Mouse (Mus musculus) ovary, postnatal 36 days (tissue): ENCODE measurements around the gene Cfap44.

Experiments used
- DNase-seq: peaks from one replicate; pipeline ENCODE4 v3.0.0; 2022; ENCODE audit warnings: low spot score, mixed read lengths

The Cfap44 gene

DNA sequence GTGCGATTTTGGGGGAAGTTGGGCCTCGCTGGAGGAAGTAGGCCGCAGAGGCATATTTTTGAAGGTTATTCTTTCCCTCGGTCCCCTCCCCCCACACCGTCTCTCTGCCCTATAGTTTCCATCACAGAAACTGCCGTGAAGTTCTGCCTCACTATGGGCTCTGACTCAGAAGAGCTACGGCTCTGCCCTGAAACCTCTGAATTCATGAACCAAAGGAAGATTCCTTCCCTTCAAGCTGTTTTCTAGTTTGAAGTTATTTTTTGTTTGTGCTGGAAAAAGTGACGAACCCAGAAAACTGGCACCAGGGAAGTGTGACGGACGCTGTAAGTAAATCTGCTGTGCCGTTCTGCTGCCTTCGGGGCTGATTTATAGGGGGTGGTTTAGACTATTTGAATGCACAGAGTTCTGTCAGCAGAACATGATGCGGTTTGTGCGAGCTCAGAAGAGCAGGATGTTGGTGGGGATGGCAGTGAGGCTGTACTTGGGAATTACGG, 102.4 kb downstream of the Cfap44 start:
- no peak for DNase-seq

DNA sequence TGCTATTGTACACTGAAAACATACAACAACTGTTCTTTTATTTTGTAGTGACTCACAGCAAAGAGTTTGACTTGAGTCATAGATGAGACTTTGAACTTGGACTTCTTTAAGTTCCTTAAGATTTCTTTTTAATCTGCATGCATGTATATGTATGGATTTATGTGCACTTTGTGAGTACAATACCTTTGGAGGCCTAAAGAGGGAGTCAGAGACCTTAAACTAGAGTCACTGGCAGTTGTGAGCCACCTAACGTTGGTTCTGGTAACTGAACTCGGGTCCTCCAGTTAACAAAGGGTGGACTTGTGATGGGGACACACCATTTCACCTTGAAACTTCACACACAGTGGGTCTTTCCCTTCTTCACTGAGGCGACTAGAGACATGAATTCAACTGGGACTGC, 103.9 kb downstream of the Cfap44 start:
- no peak for DNase-seq

DNA sequence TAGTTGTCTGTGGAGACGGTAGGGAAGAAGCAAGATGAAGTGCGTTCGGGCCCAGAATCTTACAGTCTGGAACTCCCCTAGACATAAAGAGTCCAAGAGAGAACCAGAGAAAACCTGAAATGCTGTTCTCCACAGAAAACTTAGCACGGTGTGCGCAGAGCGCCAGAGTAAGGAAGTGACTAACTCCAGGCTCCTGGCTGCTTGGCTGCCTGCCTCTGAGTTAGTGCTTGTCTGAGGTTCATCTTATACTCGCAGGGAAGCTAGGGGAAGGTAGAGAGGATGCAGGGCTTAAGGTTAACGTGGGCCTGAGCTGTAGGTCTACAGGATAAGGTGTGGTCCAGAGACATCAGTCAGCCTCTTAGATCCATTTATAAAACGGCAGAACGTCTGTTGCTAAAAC, 107.2 kb downstream of the Cfap44 start:
- no peak for DNase-seq

DNA sequence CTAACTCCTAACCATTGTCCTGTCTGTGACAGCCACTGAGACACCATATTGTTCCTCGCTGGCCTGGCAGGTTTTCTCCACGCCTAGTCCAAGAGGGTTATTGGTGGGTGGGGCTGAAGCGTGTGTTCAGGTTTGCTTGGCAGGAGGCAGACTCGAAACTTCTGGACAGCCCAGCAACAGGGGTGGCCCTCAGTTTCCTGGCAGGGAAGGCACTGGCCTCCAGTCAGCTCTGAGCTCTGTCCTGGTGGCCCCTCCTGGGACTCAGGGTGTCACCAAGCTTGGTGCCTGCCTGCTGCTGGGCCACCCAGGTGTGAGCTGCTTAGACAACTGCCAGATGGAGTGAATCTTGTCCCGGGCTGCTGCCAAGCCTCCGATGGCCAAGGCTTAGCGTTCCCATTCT, 107.7 kb downstream of the Cfap44 start:
- no peak for DNase-seq

DNA sequence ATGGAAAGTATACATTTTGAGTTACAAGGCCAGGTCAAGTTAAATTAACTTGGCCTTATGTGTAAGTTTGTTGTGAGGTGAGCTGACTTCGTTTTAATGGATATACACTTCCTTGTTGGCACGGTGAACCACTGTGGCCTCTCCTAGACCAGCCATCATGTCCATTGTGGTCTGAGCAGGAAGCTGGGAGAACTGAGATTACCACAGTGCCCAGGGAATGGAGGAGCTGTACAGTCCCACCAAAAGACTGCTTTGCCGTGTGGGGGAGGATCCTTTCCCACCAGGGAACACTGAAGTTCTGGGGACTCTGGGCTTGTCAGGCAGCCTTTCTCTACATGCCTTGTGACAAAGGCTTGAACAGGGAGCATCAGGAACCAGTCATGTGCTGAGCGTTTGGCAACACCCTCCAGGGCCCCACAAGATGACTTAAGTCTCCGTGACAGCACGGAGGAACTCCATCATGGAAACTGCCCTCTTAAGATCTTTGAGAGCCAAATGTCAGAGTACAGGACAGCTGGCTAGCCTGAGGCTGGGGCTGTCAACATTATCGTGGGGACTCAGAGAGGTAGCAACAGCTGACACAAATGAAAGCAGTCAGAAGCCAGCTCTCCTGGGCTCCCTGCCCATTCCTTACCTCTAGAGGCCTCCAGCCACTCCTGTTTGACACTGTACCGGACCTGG, 108.4 kb downstream of the Cfap44 start:
- DNase-seq, result no peak

DNA sequence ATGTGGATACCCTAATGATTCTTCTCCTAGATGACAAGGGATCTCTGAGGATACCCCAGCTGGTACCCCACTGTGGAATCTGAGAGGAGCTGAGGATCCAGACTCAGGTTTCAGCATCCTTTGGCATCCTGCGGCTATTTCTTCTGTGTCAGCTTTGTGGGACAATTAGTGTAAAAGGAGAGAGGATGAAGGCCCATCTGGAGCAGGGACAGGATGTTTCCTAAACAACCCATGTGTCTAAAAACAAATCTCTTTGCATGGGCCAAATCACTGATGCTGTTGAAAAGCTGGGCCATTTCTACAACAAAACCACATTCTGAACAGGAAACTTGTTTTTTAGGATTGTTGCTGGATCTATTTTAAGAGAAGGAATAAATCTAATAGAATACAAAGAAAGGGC, 110.6 kb downstream of the Cfap44 start:
- DNase-seq, result no peak

DNA sequence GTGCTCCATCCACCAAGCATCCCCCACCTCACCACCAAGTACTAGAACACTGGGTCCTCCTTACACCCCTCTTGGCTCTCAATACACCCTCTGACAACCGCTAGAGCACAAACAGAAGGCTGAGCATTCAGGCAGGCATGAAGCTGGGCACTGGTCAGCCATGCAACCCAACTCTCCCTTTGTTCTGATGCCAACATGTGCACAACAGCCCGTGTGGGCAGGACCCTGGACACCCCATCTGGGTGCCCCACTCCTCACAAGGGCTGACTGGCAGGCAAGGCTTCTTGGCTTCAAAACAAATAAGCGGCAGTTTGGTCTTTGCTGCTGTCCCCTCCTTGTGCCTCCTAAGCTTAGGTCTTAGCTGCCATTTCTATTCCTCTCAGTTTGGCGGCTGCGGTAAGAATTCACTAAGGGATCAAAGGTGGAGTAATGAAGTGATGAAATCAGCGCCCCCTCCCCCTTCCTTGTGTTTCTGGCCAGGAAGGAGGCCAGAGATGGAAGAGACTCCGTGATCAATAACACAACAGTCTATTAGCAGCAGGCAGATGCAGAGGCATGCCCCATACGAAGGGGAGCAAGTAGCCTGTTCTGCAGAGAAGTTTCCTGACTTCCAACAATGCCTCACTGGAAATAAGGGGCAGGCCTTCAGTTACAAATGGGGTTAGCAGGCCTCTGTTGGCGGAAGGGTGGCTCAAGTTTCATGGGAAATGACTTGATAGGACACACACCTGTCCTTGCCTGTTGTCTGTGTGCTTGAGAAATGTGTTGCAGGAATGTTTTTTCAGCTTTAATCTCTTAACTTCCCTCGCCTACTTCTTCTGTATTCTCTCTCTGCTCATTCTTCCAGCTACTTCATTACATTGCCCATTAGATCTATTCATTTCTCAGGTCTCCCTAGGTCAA, 112.7 kb downstream of the Cfap44 start:
- DNase-seq, result no peak

DNA sequence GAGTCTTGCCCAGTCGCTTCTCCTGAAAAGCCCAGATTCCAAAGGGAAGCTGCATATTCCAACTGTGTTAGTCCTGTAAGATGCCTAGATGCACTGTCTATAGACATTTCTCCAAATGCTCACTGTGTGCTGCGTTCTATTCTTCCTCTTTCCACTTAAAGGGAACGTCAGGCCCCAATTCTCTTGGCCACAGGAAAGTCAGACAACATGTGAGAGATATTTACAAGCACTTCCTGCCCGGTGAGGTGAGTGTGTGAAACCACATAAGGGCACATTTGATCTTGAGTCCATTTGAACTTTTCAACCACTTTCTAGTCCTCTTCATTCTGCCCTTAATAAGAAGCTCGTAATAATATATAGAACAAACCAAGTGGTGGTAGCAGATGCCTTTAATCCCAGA, 113.4 kb downstream of the Cfap44 start:
- no peak for DNase-seq

DNA sequence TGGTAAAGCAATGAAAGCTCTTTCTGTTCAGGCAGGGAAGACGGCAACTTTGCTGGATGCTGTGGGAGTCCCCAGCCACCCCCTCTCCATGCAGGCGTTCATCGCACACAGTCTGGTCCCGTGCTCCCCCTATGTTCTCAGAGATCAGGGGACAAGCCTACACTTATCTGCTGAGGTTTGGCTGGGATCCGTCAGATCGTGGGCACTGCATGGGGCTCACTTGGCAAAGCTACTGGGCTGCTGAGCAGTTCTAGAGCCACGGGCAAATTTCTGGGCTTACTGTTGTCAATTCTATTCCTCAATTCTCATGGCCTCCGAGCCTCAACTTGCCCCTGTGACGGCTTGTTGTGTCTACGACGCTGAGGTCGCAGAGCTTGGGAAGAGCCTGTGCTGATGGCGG, 114.2 kb downstream of the Cfap44 start:
- no peak for DNase-seq

DNA sequence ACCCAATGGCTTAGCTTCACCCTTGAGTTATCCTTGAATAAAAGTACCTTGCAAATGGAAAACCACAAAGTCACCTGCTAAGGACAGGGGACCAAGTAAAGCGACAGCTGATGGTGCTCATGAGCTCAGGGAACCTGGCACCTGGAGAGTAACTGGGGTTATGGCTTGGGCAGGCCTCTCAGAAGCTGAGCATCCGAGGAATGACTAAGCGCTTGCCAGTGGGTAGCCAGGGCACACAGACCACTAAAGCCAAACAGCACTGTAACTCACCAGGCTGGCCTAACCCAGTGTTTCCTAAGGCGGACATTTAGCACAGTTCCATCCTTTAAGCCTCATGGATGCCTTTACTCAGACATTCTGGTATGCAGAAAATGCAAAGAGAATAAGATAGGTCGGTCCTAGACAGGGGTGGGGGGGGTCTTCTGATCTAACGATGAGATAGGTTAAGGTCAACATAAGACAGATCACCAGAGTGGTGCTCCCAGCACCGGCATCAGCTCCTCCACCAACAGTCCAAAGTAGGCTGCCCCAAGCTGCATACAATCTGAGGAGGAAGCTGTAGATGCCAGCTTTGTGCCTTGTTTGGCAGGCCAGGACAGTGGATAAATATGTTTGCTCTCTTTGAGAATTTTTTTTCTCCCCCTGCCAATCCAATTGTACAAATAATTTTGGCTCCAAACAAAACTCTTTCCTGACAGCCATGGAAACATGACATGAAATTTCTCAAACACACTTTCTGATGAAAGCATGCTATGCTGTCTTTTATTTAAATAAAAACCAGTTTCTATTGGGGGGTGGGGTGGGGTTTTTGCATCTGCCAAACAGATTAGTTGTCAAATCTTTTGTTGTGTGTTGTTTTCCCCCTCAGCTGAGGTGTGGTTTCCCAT, 115.1 kb downstream of the Cfap44 start:
- DNase-seq, result no peak

DNA sequence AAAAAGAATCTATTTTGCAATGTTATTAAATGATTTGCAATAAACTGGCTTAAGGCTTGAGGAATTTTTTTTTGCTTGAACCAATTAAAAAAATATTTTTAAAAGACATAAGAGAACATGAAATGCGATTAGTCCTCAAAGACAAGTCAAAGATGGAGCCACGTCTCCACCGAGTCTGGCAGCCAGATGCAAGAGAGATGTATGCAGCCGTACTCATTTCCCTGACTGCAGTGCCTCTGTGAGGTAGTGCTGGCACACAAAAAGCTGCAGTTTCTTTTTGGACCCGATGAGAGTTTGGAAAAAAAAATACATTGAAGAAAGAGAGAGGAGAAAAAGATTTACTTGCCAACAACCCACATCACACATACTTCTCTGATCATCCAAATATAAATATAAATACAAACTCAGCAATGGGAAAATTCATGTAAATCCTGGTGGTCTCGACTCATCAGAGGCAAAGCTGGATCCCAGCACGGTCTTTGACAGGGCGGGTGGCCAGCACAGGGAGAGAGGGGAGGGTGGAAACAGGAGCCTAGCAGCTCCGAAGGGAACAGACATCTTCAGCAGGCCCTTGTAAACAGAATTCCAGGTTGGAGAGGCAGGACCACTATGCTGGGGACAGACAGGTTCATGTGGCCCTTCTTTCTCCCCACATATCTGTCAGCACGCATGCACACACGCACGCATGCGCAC, 116.1 kb downstream of the Cfap44 start:
- no peak for DNase-seq

DNA sequence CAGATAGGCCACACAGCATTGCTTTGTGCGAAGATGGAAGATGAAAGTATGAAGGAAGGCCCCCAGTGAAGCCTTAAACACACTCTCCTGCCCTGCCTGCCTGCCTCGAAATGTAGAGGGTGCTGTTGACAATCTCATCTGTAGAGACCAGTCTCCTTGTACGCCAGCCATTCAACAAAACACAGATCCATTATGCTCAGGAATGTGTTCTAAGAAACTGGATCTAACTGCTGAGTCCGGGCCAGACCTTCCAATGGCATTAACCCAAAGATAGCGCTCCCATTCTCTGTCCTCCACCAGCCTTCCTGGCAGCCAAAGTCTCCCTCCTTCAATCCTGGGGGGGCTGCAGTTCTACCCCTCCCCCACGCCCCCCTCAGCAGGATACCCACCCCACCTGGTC, 121.9 kb downstream of the Cfap44 start:
- DNase-seq, result no peak

DNA sequence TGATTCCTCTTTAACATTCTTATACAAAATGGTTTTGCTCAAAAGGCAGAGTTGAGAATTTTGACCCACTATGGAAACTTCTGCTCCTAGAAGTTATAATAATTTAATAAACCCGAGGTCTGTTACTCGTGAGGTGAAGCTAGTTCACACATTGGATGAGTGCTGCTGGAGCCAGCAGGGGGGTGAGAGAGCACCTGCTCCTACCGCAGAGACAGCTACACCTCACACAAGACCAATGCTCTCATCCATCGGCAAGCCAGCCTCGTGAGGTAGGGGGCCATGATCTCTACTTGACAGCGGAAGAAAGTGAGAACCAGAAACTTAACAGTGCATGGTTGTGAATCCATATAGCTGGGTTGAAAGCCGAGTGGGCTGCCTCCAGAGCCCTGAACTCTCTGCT, 129.0 kb downstream of the Cfap44 start:
- DNase-seq, result no peak

DNA sequence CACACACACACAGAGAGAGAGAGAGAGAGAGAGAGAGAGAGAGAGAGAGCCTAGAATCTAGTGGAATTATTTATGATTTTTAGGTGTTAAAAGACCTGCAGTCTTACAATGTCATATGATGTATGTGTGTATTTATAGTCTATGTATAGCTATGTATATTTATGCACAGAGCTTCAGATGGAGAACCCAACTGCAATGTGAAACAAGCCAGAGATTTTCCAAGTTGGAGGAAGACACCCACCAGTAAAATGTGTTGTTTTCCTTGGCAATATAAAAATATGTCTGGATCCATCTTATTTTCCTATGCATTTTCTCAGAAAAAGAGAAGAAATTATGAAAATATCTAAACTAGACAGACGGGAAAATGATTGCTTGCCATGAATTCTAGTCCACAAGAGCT, 131.4 kb downstream of the Cfap44 start:
- DNase-seq, result no peak

DNA sequence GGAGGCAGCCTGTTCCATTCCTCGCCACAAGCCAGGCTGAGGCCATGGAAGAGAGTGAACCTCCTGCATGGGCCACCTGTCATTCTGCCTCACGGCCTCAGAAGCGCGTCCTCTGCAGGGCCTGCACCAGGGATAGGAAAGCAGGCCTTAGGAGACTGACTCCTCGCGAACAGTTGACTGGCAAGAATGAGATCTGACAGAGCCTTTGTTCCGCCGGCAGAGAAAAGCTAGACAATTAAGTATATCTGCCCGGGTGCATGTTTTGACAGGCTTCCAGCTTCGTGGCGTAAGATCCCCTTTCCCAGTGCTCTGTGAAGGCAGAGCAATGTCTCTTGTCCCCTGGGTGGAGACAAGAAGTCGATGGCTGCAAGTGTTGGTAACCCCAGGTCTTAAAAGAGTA, 132.1 kb downstream of the Cfap44 start:
- no peak for DNase-seq

DNA sequence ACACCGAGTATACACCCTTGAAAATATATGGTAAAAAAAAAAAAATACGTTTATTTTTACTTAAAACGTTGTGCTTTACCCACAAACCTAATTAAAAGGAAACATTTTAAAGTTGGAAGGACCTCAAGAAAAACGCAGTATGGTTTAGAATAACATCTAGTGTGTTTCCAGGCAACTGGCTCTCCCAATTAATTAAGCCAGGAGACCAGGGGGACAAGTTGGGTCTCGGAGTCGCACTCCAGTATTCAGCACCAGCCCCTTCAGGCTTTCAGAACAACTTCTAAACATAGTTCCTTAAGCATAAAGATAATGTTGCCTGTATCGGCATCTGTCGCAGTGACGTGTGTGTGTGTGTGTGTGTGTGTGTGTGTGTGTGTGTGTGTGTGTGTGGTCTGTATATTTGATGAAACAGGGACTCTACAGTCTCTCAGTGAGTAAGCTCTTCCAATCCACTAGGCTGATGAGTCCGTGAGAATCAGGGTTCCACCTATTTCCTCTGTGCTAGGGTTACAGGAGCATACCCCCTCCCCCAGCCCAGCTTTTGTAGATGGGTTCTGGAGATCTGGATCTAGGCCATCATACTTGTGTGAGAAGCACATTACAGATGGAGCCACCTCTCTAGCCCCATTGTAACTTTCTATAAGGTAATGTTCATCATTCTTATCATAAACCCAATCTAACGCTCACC, 132.8 kb downstream of the Cfap44 start:
- no peak for DNase-seq

DNA sequence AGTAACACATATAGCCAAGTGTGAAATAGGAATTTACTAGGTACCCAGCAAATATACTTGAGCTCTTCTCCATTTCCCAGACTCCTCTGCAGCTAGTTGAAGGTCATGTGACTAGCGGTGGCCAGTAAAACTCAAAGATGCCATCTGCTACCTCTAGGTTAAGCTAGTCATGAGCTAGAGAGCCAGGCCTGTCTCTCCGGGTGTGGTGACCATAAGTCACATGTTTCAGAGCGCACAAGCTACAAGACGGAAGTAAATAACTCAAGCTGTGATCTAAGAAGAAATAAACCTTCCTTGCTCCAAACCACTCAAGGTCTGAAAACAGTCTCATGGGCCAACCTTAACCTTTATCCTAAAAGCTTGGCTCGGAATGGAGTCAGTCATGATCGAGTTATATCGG, 134.4 kb downstream of the Cfap44 start:
- no peak for DNase-seq

DNA sequence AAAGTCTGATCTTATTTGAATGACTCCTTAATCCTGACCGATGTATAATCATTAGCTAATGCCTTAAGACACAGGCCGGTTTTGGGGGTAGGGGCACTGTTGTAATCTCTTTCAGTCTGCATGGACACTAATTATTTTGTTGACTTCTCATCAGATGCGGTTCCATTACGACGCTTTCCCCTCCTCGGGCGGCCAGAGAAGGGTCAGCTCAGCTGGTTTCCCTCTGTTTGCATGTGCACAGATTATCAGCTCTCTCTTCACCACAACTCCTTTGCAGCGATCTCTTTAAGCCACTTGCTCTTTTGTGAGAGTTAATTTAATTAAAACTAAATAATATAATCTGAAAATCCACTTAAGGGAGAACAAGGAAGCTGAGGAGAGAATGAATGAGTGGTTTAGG, 135.1 kb downstream of the Cfap44 start:
- no peak for DNase-seq

DNA sequence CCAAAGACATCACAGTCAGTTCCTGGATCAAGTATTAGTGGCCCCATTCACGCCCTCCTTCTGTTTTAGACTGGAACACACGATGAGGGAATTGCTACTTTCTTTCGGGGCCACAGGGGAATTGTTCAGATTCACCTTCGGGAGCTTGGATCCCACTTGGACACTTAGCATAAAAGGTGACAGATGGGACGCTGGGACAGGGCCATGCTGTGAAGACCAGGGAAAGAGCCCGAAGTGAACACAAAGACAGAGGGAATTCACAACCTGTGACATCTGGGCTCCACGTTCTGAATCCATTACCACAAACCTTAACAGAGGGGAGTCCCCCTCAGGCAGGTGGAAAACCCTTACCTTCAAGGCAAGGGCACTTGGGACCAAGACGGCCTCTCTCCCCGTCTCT, 135.6 kb downstream of the Cfap44 start:
- DNase-seq, result no peak

DNA sequence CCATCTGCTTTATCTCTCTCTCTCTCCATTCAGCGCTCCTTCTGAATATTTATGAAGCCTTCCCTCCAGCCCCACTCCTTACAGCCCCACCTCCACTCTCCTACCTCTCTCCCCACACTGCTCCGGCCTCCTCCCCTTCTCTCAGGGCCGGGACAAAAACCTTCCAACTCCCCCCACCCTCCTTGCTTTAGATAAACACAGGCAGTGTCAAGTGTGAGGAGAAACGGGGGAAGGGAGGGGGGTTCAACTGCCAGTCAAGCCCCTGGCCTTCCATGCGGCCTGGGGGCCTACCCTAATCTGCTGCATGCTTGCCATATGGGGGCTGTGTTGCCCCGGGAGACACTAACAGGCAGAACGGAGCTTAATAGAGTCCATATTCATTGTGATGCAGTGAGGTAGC, 136.2 kb downstream of the Cfap44 start:
- DNase-seq, result no peak

DNA sequence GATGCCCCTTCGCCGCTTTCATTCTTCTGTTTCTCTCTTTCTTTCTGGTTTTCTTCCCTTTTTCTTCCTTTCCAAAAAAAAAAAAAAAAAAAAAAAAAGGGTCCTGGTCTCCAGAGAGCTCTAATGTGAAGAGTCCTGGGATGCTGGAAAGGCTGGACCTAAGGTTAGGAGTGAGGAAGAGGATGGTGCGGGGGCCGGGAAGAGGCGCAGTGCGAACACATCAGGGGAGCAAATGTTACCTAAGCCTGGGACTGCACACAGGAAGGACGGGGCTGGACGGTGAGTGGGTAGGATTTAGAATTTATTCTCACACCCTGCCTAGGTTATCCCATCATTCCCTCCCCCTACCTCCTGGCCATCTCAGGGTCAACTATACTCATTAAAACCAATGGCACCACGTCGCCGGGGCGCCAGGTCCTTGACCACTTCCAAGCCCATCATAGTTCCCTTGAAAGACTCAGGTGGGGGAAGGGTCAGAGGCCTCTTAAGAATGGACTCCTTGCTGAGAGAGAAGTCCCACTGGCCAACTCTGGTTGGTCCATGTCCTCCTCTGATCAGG, 136.7 kb downstream of the Cfap44 start:
- DNase-seq, result no peak
